Mouse (Mus musculus): ENCODE measurements at regions not wholly inside any gene's neighbourhood (a gene's known extent, or its start where the extent isn't known, plus 50 kb on each side); places are given as distances from the start of the nearest gene placed in this dataset.

GRCm38 (mm10) chr1:115127337-115127736, 557.2 kb upstream of the Cntnap5a start:
- Histone ChIP-seq H3K4me2 (ENCODE audit: low read length) (no peak overlapping the region), H3K4me1 (ENCODE audit: control insufficient read depth, insufficient read depth, low read depth, low read length) (no peaks in the 10 kb centered on the region), H3K9me3 (ENCODE audit: control insufficient read depth, low read length) (no peaks in the 10 kb centered on the region), H3K36me3 (ENCODE audit: control insufficient read depth, insufficient read depth, low read length) (no peaks in the 10 kb centered on the region), H3K4me3 (ENCODE audit: low read length) (no peak overlapping the region), H3K9ac (ENCODE audit: low read depth, low read length) (no peak overlapping the region), H3K27me3 (replicated peaks; ENCODE audit: control insufficient read depth, insufficient read depth, low read length) (no peaks in the 10 kb centered on the region), H3K27ac (ENCODE audit: low read depth, low read length) (no peak overlapping the region)
- WGBS: 21% methylated on average over 3 of the region's 3 CpGs
- ATAC-seq: peak; percentile 56; the same call in 1 of the 2 replicates

- no peak overlapping the region for H3K4me3 ChIP-seq (ENCODE audit: low read length)
- no peak for ATAC-seq
- H3K27me3 ChIP-seq (replicated peaks; ENCODE audit: control insufficient read depth, insufficient read depth, low read length): no peaks in the 10 kb centered on the region
- no peaks in the 10 kb centered on the region for H3K4me1 ChIP-seq (ENCODE audit: control insufficient read depth, insufficient read depth, low read depth, low read length)
- 65% methylated on average over 1 of the region's 1 CpGs for WGBS
- H3K36me3 ChIP-seq (ENCODE audit: control insufficient read depth, insufficient read depth, low read length): no peaks in the 10 kb centered on the region
- no peak overlapping the region for H3K27ac ChIP-seq (ENCODE audit: low read depth, low read length)
- H3K9me3 ChIP-seq (ENCODE audit: control insufficient read depth, low read length): no peaks in the 10 kb centered on the region
- H3K4me2 ChIP-seq (ENCODE audit: low read length): no peak overlapping the region
- no peak overlapping the region for H3K9ac ChIP-seq (ENCODE audit: low read depth, low read length)
Measured at GRCm38 (mm10) chr1:115134298-115134697, 550.3 kb upstream of the Cntnap5a start.

- no peaks in the 10 kb centered on the region for H3K9me3 ChIP-seq (ENCODE audit: control insufficient read depth, low read length)
- H3K4me1 ChIP-seq (ENCODE audit: control insufficient read depth, insufficient read depth, low read depth, low read length): no peaks in the 10 kb centered on the region
- H3K27me3 ChIP-seq (replicated peaks; ENCODE audit: control insufficient read depth, insufficient read depth, low read length): no peaks in the 10 kb centered on the region
- no peak overlapping the region for H3K4me3 ChIP-seq (ENCODE audit: low read length)
- H3K36me3 ChIP-seq (ENCODE audit: control insufficient read depth, insufficient read depth, low read length): no peaks in the 10 kb centered on the region
- no peak overlapping the region for H3K9ac ChIP-seq (ENCODE audit: low read depth, low read length)
- H3K27ac ChIP-seq (ENCODE audit: low read depth, low read length): no peak overlapping the region
- ATAC-seq: no peak
- no peak overlapping the region for H3K4me2 ChIP-seq (ENCODE audit: low read length)
Measured at GRCm38 (mm10) chr1:115144568-115144967, 540.0 kb upstream of the Cntnap5a start.

Data from hindbrain, embryonic 16.5 days (tissue).